Mouse (Mus musculus) cerebellum, adult 2 months (tissue): ENCODE measurements at regions not wholly inside any gene's neighbourhood (a gene's known extent, or its start where the extent isn't known, plus 50 kb on each side); places are given as distances from the start of the nearest gene placed in this dataset.

ENCODE experiments used
- CTCF ChIP-seq: fragments of 200-500 bp; IDR thresholded peaks from 2 replicates; pipeline ENCODE4 v1.5.1; 2011; ENCODE audit warnings: low read depth, mild to moderate bottlenecking, control low read depth, low read length, moderate library complexity, borderline replicate concordance; ENCODE audit not compliant: insufficient read depth
- POLR2A ChIP-seq: fragments of 200-500 bp; IDR thresholded peaks from 2 replicates; pipeline ENCODE4 v1.6.1; 2011; ENCODE audit warnings: low read length, control low read depth, borderline replicate concordance; ENCODE audit not compliant: insufficient read depth

DNA sequence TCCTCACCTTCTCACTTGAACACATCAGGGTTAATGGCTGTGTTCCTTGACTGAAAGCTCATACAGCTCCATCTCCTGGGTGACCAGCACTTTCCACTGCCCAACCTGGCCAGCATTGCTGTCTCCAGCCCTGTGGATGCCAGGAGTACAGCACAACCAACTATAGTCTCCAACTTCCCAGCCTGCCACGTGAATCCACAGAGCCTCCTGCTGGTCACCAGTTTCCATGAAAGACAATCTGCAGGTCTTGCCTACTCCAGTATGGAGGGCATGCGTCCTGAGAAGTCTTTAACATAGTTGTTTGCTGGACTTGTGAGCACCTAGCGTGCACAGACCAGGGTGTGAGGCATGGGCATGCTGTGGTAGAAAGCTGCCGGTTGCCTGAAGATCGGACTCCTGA, 138.6 kb upstream of the Agtr1b start:
- TF ChIP-seq CTCF = no peak
- no peak for TF ChIP-seq POLR2A
